Mouse (Mus musculus) liver, embryonic 14.5 days (tissue): ENCODE results near the gene Usp33. TPM values are rescaled to one million over a fixed set of nuclear protein-coding genes. Genes with fewer than 3 reads are reported as not detected.
A peak's percentile ranks its signal among the peaks of the same experiment; 100 is the strongest.

Experiments
- ATAC-seq: fragments of 200-750 bp; cut with Nextera tagmentation; 2 replicates; pipeline ENCODE4 v1.8.0; 2017; ENCODE audit warnings: moderate number of reproducible peaks, mild to moderate bottlenecking, moderate library complexity; ENCODE audit not compliant: insufficient read depth
- DNase-seq, 3 experiments: peaks; one replicate each; pipeline ENCODE4 v3.0.0-alpha.2; 2012 to 2013; ENCODE audit warnings: low read depth in 3 of 3, low spot score in 3 of 3
- H3K27ac ChIP-seq: fragments of 300-500 bp; sonication (generic); 2 replicates; pipeline ENCODE4 v1.5.1; 2014; ENCODE audit warnings: moderate library complexity, mild to moderate bottlenecking, control low read depth, inconsistent platforms
- H3K27me3 ChIP-seq: fragments of 300-500 bp; sonication (generic); 2 replicates; pipeline ENCODE4 v1.6.1; 2014; ENCODE audit warnings: mild to moderate bottlenecking, low read length, moderate library complexity; ENCODE audit not compliant: control insufficient read depth, insufficient read depth
- H3K36me3 ChIP-seq: fragments of 300-500 bp; sonication (generic); replicated peaks from 2 replicates; pipeline ENCODE4 v1.6.1; 2014; ENCODE audit warnings: low read depth; ENCODE audit not compliant: control insufficient read depth, insufficient read depth
- H3K4me1 ChIP-seq, 2 experiments: fragments of 200-500 bp in 1 of 2; fragments of 300-500 bp in 1 of 2; sonication (generic) in 1 of 2; replicated peaks; 2 replicates each; pipeline ENCODE4 v1.6.1; 2012 to 2014; ENCODE audit warnings: antibody characterized with exemption in 1 of 2, inconsistent platforms in 1 of 2, low read length in 1 of 2; ENCODE audit not compliant: control insufficient read depth in 2 of 2, insufficient read depth in 2 of 2
- H3K4me2 ChIP-seq: fragments of 300-500 bp; sonication (generic); 2 replicates; pipeline ENCODE4 v1.6.1; 2014; ENCODE audit warnings: low read depth, mild to moderate bottlenecking, control low read depth, moderate library complexity
- H3K4me3 ChIP-seq, 2 experiments: fragments of 200-500 bp in 1 of 2; fragments of 300-500 bp in 1 of 2; sonication (generic) in 1 of 2; 2 replicates each; pipeline ENCODE4 v1.5.1; 2012 to 2014; ENCODE audit warnings: low read depth in 2 of 2, low read length in 2 of 2, mild to moderate bottlenecking in 2 of 2, control low read depth in 1 of 2, inconsistent platforms in 1 of 2, moderate library complexity in 1 of 2; ENCODE audit not compliant: insufficient read depth in 1 of 2
- H3K9ac ChIP-seq: fragments of 300-500 bp; sonication (generic); replicated peaks from 2 replicates; pipeline ENCODE4 v1.6.1; 2014; ENCODE audit warnings: mild to moderate bottlenecking, control low read depth, moderate library complexity
- H3K9me3 ChIP-seq: fragments of 300-500 bp; sonication (generic); 2 replicates; pipeline ENCODE4 v1.6.1; 2016; ENCODE audit warnings: low read length, mixed read lengths; ENCODE audit not compliant: control insufficient read depth
- CTCF ChIP-seq: IDR thresholded peaks from 2 replicates; pipeline ENCODE4 v1.5.1; 2016; ENCODE audit warnings: antibody characterized with exemption, low read depth, control low read depth
- EP300 ChIP-seq: IDR thresholded peaks from 2 replicates; pipeline ENCODE4 v1.6.1; 2016; ENCODE audit warnings: antibody characterized with exemption, low read depth
- WGBS: fragments of 180-500 bp; shearing (Covaris S2); extraction: QIAGEN DNeasy Blood & Tissue Kit; methylation state at CpG from one replicate; pipeline ENCODE4 v1.1.7; 2014; ENCODE audit not compliant: insufficient replicate concordance; 5-methylcytosine and 5-hydroxymethylcytosine counted together
- polyA plus RNA-seq, 2 experiments: library from polyadenylated mRNA; depleted of rRNA in 1 of 2; stranded (reverse) in 1 of 2; unstranded in 1 of 2; fragments of >200 nt; fragmentation: Nextera tagmentation in 1 of 2; extraction: Ambion mirVana in 1 of 2; gene quantifications; 2 replicates each; pipeline versions ENCODE4 v1.2.1 to v1.2.3; 2012 to 2014

Usp33 gene
- polyA plus RNA-seq, 2 experiments, result 18.5 to 23.1 TPM

- no peak overlapping the region for H3K4me3 ChIP-seq
- TF ChIP-seq EP300 (no peak), CTCF (no peak)
- H3K4me2 ChIP-seq, result no peak overlapping the region
- H3K27ac ChIP-seq, result no peak overlapping the region
- H3K36me3 ChIP-seq, result peaks cover 57% of the 10 kb centered on the region
- WGBS, result 72% methylated on average over 2 of the region's 2 CpGs
- H3K27me3 ChIP-seq, result no peaks in the 10 kb centered on the region
- DNase-seq (no peak), ATAC-seq (no peak)
- no peak overlapping the region for H3K9ac ChIP-seq
- no peaks in the 10 kb centered on the region for H3K9me3 ChIP-seq
- H3K4me1 ChIP-seq, result 0 out of 4 replicates have a peak, but pooled peaks cover 0 to 2% of the 10 kb centered on the region in 2 experiments
Observed at GRCm38 (mm10) chr3:152364181-152364580, 17.9 kb downstream of the Usp33 start.

GRCm38 (mm10) chr3:152376063-152376462, 29.8 kb downstream of the Usp33 start:
- TF ChIP-seq CTCF, result no peak
- TF ChIP-seq EP300, result no peak
- Histone ChIP-seq H3K4me3 (no peak overlapping the region), H3K27ac (no peak overlapping the region), H3K9ac (no peak overlapping the region), H3K4me2 (no peak overlapping the region), H3K27me3 (no peaks in the 10 kb centered on the region), H3K36me3 (peaks cover 52% of the 10 kb centered on the region), H3K9me3 (no peaks in the 10 kb centered on the region), H3K4me1 (no peaks in the 10 kb centered on the region)
- DNase-seq, result no peak
- no peak for ATAC-seq
- 77% methylated on average over 4 of the region's 4 CpGs for WGBS

- H3K36me3 ChIP-seq, result peaks cover 29% of the 10 kb centered on the region
- ATAC-seq, result no peak
- H3K9me3 ChIP-seq, result no peaks in the 10 kb centered on the region
Observed at GRCm38 (mm10) chr3:152384106-152384505, 37.8 kb downstream of the Usp33 start.

GRCm38 (mm10) chr3:152395350-152396277, 49.3 kb downstream of the Usp33 start, which contains the start of gene Zzz3:
Gene Zzz3, plus strand, starts transcription at chr3:152395473.
- peaks cover 15 to 23% of the 10 kb centered on the region in 2 experiments; a peak in 3 of 4 replicates for H3K4me1 ChIP-seq
- peak within 1 kb of the TSS; percentile 79 to 81 for H3K4me3 ChIP-seq
- H3K27me3 ChIP-seq, result no peaks in the 10 kb centered on the region
- TF ChIP-seq CTCF, result peak; percentile 72
- no peak for TF ChIP-seq EP300
- DNase-seq (peak; percentile 77 to 82 (median 81)), ATAC-seq (peak; percentile 80)
- peaks cover 9% of the 10 kb centered on the region for H3K36me3 ChIP-seq
- under 1% methylated on average over 96 of the region's 108 CpGs for WGBS
- H3K9me3 ChIP-seq, result no peaks in the 10 kb centered on the region
- H3K4me2 ChIP-seq, result peak within 1 kb of the TSS; percentile 87
- peak within 1 kb of the TSS; percentile 91 for H3K9ac ChIP-seq
- H3K27ac ChIP-seq, result peak within 1 kb of the TSS; percentile 92

More at GRCm38 (mm10) chr3:152384106-152384505, 37.8 kb downstream of the Usp33 start:
- Histone ChIP-seq H3K9ac (no peak overlapping the region), H3K4me2 (no peak overlapping the region), H3K27ac (no peak overlapping the region), H3K4me3 (no peak overlapping the region), H3K4me1 (no peaks in the 10 kb centered on the region), H3K27me3 (no peaks in the 10 kb centered on the region)
- no peak for TF ChIP-seq EP300
- no peak for TF ChIP-seq CTCF
- 77% methylated on average over 11 of the region's 11 CpGs for WGBS
- DNase-seq, result no peak
